Mouse (Mus musculus): Measurements from ENCODE around the gene Sh2d6.

- TF ChIP-seq CTCF (IDR thresholded peaks at IDR 0.05; ENCODE audit: low read depth, low read length) (no peak), POLR2A (IDR thresholded peaks at IDR 0.05; ENCODE audit: borderline replicate concordance, low read depth, low read length) (no peak)
Observed at GRCm38 (mm10) chr6:72508596-72508995, 12.9 kb downstream of the Sh2d6 start.

All from bone marrow macrophage, adult 2 months (primary cell).